Mouse (Mus musculus) kidney, postnatal 0 days (tissue): ENCODE results near the gene Calca. TPM values are rescaled to one million over a fixed set of nuclear protein-coding genes. Genes with fewer than 3 reads are reported as not detected.
"Not testable (repeated sequence)": the region's sequence is repeated elsewhere in the genome, so short reads cannot be mapped to it uniquely, and the experiment has no call there.

ENCODE experiments used
- ATAC-seq: fragments of 200-750 bp; cut with Nextera tagmentation; replicated peaks from 2 replicates; pipeline ENCODE4 v1.8.0; 2017; ENCODE audit warnings: low read depth, moderate number of reproducible peaks, moderate TSS enrichment, moderate library complexity; ENCODE audit not compliant: low FRiP score
- DNase-seq: peaks from one replicate; pipeline ENCODE4 v3.0.0-alpha.2; 2016; ENCODE audit warnings: low spot score
- H3K27ac ChIP-seq: fragments of 300-500 bp; sonication (generic); 2 replicates; pipeline ENCODE4 v1.5.1; 2014; ENCODE audit warnings: mild to moderate bottlenecking
- H3K27me3 ChIP-seq: fragments of 300-500 bp; sonication (generic); 2 replicates; pipeline ENCODE4 v1.6.1; 2014; ENCODE audit warnings: low read length, mixed read lengths; ENCODE audit not compliant: insufficient read depth
- H3K36me3 ChIP-seq: fragments of 300-500 bp; sonication (generic); 2 replicates; pipeline ENCODE4 v1.6.1; 2014; ENCODE audit warnings: low read length, mixed read lengths; ENCODE audit not compliant: insufficient read depth
- H3K4me1 ChIP-seq: fragments of 300-500 bp; sonication (generic); replicated peaks from 2 replicates; pipeline ENCODE4 v1.6.1; 2014; ENCODE audit warnings: antibody characterized with exemption, low read length, mixed read lengths; ENCODE audit not compliant: insufficient read depth
- H3K4me2 ChIP-seq: fragments of 300-500 bp; sonication (generic); 2 replicates; pipeline ENCODE4 v1.6.1; 2014; ENCODE audit warnings: mild to moderate bottlenecking, low read length, moderate library complexity, mixed read lengths
- H3K4me3 ChIP-seq: fragments of 300-500 bp; sonication (generic); replicated peaks from 2 replicates; pipeline ENCODE4 v1.5.1; 2014; ENCODE audit warnings: low read depth, low read length
- H3K9ac ChIP-seq: fragments of 300-500 bp; sonication (generic); 2 replicates; pipeline ENCODE4 v1.6.1; 2014; ENCODE audit warnings: low read depth, low read length
- H3K9me3 ChIP-seq: fragments of 300-500 bp; sonication (generic); replicated peaks from 2 replicates; pipeline ENCODE4 v1.6.1; 2016; ENCODE audit warnings: low read length, inconsistent platforms, mixed read lengths
- CTCF ChIP-seq: IDR thresholded peaks from 2 replicates; pipeline ENCODE4 v1.5.1; 2016; ENCODE audit warnings: antibody characterized with exemption, low read depth, mild to moderate bottlenecking, moderate library complexity
- WGBS: fragments of 180-500 bp; shearing (Covaris S2); extraction: QIAGEN DNeasy Blood & Tissue Kit; methylation state at CpG from one replicate; pipeline ENCODE4 v1.1.7; 2014; 5-methylcytosine and 5-hydroxymethylcytosine counted together
- polyA plus RNA-seq: library from polyadenylated mRNA; unstranded; fragments of >200 nt; fragmentation: Nextera tagmentation; extraction: Ambion mirVana; gene quantifications from 2 replicates; pipeline ENCODE4 v1.2.1, GENCODE M21; 2015

Calca gene
- polyA plus RNA-seq, 1 experiment from 2014 or later, result 2.4 TPM

DNA sequence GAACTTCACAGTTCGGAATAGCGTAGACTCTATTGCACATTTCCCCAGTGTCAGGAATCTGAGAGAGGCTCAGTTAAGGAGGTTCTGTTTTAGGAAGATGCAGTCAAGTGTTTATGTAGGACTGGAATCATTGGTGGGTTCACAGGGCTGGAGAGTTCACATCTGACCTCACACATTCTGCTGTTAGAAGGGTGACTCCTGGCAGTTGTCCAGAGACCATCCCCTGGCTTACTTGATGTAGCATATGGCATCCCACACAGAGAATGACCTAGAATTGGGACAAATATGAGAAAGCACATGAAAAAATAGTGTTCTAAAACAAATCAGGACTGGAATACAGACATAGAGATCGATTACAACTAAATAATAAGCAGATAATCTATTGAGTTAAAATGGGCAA is 10.2 kb downstream of the Calca start:
- 88% methylated on average over 3 of the region's 3 CpGs for WGBS
- Histone ChIP-seq H3K27ac (no peak overlapping the region), H3K36me3 (no peaks in the 10 kb centered on the region), H3K27me3 (no peaks in the 10 kb centered on the region), H3K4me2 (no peak overlapping the region), H3K9me3 (no peaks in the 10 kb centered on the region), H3K9ac (no peak overlapping the region), H3K4me1 (no peaks in the 10 kb centered on the region), H3K4me3 (no peak overlapping the region)
- DNase-seq (no peak), ATAC-seq (no peak)
- no peak for TF ChIP-seq CTCF

DNA sequence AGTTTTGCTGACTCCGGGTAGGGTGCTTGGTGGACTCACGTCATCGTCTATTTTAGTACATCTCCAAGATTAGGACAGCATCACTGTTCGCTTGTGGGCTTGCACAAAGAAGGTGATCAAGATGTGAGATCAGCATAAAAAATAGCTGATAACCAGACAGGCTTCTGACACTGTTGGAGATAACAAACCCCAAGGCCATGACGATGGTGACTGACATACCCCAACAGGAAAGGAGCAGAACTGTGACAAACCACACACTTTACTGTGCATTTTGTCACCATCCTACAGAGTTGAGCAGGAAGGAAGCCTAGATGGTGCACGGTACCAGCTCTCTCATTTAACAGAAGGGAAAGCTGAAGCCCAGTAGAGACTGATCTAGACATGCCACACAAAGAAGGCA is 19.4 kb downstream of the Calca start:
- H3K9me3 ChIP-seq, result no peaks in the 10 kb centered on the region
- 88% methylated on average over 6 of the region's 6 CpGs for WGBS
- ATAC-seq (no peak), DNase-seq (no peak)
- H3K4me3 ChIP-seq, result no peak overlapping the region
- H3K27me3 ChIP-seq, result no peaks in the 10 kb centered on the region
- TF ChIP-seq CTCF, result no peak
- no peaks in the 10 kb centered on the region for H3K36me3 ChIP-seq
- H3K9ac ChIP-seq, result no peak overlapping the region
- H3K27ac ChIP-seq, result no peak overlapping the region
- H3K4me1 ChIP-seq, result no peaks in the 10 kb centered on the region
- no peak overlapping the region for H3K4me2 ChIP-seq

DNA sequence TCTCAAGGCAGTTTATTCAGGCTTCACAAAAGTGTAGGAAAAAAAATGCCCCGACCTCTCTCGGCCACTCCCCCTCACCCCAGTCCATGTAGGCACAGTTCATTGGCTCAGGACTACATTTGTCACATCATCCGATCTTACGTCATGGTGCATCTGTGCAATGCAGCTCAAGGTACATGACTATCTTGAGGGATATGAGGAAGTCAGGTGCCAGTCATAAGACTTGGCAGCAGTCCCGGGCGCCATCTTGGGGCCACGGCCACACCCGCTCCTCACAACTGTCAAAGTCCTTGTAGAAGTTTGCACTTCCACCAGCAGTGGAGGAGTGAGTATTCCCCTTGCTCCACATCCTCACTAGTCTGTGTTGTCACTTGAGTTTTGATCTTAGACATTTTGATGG is 41.8 kb downstream of the Calca start:
- H3K4me3 ChIP-seq, H3K4me1 ChIP-seq, H3K9me3 ChIP-seq, H3K27me3 ChIP-seq, H3K36me3 ChIP-seq, DNase-seq, H3K9ac ChIP-seq, H3K4me2 ChIP-seq, ATAC-seq, H3K27ac ChIP-seq: not testable (repeated sequence)
- WGBS, result 89% methylated on average over 8 of the region's 8 CpGs

DNA sequence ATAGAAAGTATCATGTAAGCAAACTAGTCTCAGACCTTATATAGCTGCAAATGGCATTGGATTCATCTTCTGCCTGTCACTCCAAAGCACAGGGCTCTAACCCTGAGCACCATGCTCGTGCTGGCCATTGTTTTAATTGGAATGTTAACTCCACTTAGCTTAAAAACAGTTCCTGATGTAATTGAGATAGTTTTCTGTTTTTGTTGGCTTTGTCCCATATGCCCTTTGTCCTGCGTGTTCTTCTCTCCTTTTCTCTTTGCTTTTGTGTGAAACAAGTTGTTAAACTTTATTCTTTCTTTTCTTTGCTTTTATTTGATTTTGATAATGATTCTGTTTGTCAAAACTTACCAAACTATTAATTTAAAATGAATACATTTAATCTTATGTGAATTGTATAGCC is 53.7 kb downstream of the Calca start:
- TF ChIP-seq CTCF, result no peak
- H3K27me3 ChIP-seq, result no peaks in the 10 kb centered on the region

More for the DNA sequence above, 53.7 kb downstream of the Calca start:
- no peak overlapping the region for H3K4me3 ChIP-seq
- H3K36me3 ChIP-seq, result no peaks in the 10 kb centered on the region
- no peaks in the 10 kb centered on the region for H3K9me3 ChIP-seq
- no peak overlapping the region for H3K4me2 ChIP-seq
- 33% methylated on average over 2 of the region's 2 CpGs for WGBS
- no peak overlapping the region for H3K9ac ChIP-seq
- no peak overlapping the region for H3K27ac ChIP-seq
- no peak for DNase-seq
- ATAC-seq, result no peak
- peaks cover 3% of the 10 kb centered on the region; the same call in 1 of the 2 replicates for H3K4me1 ChIP-seq

Other genes starting within 250 kb of the Calca start
- gene Pde3b, start 221.1 kb downstream of the Calca start, polyA plus RNA-seq, result 3.2 and 4.2 TPM in 2 replicates
- gene Cyp2r1, start 73.4 kb downstream of the Calca start, polyA plus RNA-seq, result 1.7 and 2.5 TPM in 2 replicates
- 0.14 TPM in 1 of 2 replicates, not detected in the other for gene Calcb, start 82.3 kb upstream of the Calca start, polyA plus RNA-seq
- 3.5 and 4.2 TPM in 2 replicates for gene Insc, start 107.3 kb upstream of the Calca start, polyA plus RNA-seq